Mouse (Mus musculus): ENCODE results near the gene Sv2c. TPM values are rescaled to one million over a fixed set of nuclear protein-coding genes. Genes with fewer than 3 reads are reported as not detected.

Sv2c gene
- polyA plus RNA-seq, 1 experiment: 0.18 TPM

DNA sequence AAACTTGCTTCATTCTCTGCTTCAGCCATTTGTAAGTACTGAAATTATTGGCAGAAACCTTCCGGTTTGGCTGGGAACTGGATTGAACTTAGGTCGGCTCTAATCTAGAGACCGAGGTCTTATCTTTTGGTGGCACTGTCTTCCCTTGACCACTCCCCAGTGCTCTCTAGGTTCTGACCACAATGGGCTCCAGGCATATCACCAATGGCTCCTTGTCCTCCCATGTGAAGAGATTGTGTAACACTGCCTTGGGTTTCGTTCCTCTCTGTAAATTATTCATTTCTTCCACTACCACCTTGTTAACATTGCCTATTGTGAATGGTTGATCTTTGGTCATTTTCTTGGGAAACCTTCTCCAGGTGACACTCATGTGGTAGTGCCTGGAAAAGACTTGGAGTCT is 184.0 kb downstream of the Sv2c start:
- H3K36me3 ChIP-seq (ENCODE audit: control insufficient read depth, insufficient read depth, low read length): no peaks in the 10 kb centered on the region
- WGBS: 86% methylated on average over 4 of the region's 4 CpGs
- no peak overlapping the region for H3K4me3 ChIP-seq (ENCODE audit: extremely low read depth, insufficient read depth, insufficient read length)
- no peak for TF ChIP-seq CTCF (IDR thresholded peaks at IDR 0.05; ENCODE audit: extremely low read depth, insufficient read depth, insufficient read length, insufficient replicate concordance)
- no peak for TF ChIP-seq POLR2A (IDR thresholded peaks at IDR 0.05; ENCODE audit: low read depth, low read length)
- DNase-seq (ENCODE audit: low read depth in 1 of 2, low spot score in 2 of 2): no peak
- H3K27ac ChIP-seq (ENCODE audit: insufficient read depth, low read length): no peak overlapping the region
- H3K27me3 ChIP-seq (ENCODE audit: control insufficient read depth, insufficient read depth, low read length): no peaks in the 10 kb centered on the region
- H3K4me1 ChIP-seq (ENCODE audit: control insufficient read depth, insufficient read depth, insufficient read length): peaks cover 11% of the 10 kb centered on the region

DNA sequence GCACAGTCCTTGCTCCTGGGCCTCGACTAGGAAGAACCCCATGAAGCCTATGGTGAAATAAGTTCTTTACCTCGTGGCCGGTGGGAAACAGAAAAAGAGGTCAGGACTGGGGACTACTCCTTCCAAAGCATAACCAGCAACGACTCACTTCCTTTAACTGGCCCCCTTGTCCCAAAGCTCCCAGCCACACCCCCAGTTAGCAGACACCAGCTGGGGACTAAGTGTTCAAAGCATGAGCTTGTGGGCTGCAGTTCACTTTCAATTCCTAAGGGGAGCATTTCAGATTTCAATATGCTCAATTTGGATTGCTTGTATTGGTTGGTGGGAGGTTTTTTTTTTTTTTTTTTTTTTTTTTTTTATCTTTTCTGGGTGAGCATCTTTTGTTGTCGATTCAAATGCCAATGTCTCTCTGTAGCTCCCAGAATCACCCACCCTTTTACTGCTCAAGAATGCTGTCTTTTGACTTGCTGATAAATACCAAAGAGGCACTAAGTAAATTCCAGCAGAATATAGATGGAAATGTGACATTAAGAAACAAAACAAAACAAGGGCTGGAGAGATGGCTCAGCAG is 186.4 kb downstream of the Sv2c start:
- DNase-seq (ENCODE audit: low read depth in 1 of 2, low spot score in 2 of 2): no peak
- Histone ChIP-seq H3K36me3 (ENCODE audit: control insufficient read depth, insufficient read depth, low read length) (no peaks in the 10 kb centered on the region), H3K4me1 (ENCODE audit: control insufficient read depth, insufficient read depth, insufficient read length) (peaks cover 10% of the 10 kb centered on the region), H3K27ac (ENCODE audit: insufficient read depth, low read length) (no peak overlapping the region), H3K27me3 (ENCODE audit: control insufficient read depth, insufficient read depth, low read length) (no peaks in the 10 kb centered on the region), H3K4me3 (ENCODE audit: extremely low read depth, insufficient read depth, insufficient read length) (no peak overlapping the region)
- no peak for TF ChIP-seq POLR2A (IDR thresholded peaks at IDR 0.05; ENCODE audit: low read depth, low read length)
- no peak for TF ChIP-seq CTCF (IDR thresholded peaks at IDR 0.05; ENCODE audit: extremely low read depth, insufficient read depth, insufficient read length, insufficient replicate concordance)
- WGBS: 20% methylated on average over 5 of the region's 5 CpGs

DNA sequence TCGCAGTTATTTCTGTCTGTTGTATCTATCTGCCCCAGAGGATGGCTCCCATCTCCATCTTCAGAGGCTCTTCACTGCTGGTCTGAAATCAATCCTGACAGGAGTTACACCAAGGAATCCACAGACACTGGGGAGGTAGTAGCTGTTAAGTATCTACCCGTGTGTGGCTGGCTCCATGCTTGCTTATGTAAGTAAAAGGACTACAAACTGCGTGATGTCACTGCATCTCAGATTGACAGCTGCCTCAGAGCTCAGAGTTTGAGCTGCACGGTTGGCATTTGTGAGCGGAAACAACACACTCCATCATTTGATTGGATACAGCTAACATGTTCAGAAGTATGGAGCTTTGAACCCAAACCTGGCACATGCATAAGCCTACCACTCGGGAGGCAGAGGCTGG is 187.8 kb downstream of the Sv2c start:
- Histone ChIP-seq H3K36me3 (ENCODE audit: control insufficient read depth, insufficient read depth, low read length) (no peaks in the 10 kb centered on the region), H3K4me1 (ENCODE audit: control insufficient read depth, insufficient read depth, insufficient read length) (0 out of 2 replicates have a peak, but pooled peaks cover 8% of the 10 kb centered on the region), H3K27ac (ENCODE audit: insufficient read depth, low read length) (no peak overlapping the region), H3K4me3 (ENCODE audit: extremely low read depth, insufficient read depth, insufficient read length) (no peak overlapping the region), H3K27me3 (ENCODE audit: control insufficient read depth, insufficient read depth, low read length) (no peaks in the 10 kb centered on the region)
- TF ChIP-seq CTCF (IDR thresholded peaks at IDR 0.05; ENCODE audit: extremely low read depth, insufficient read depth, insufficient read length, insufficient replicate concordance): no peak
- TF ChIP-seq POLR2A (IDR thresholded peaks at IDR 0.05; ENCODE audit: low read depth, low read length): no peak
- DNase-seq (ENCODE audit: low read depth in 1 of 2, low spot score in 2 of 2): no peak
- WGBS: 87% methylated on average over 6 of the region's 6 CpGs

DNA sequence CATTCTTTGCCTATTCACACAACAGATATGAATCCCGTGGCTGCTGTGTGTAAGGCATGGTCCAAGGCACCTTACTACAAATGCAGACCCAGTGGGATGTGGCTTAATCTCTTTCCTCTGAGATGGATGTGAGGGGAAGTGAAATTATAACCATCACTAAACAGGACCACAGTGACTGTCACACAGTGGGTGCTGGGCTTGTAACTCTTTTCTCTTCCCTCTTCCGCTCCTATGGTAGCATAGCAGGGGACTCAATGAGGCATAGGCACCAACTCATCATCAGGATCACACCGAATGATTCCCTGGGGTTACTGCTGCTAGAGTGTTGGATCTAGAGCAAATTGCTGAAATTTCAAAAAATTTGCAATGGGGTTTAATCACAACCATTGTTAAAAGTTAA is 188.5 kb downstream of the Sv2c start:
- TF ChIP-seq CTCF (IDR thresholded peaks at IDR 0.05; ENCODE audit: extremely low read depth, insufficient read depth, insufficient read length, insufficient replicate concordance): no peak
- TF ChIP-seq POLR2A (IDR thresholded peaks at IDR 0.05; ENCODE audit: low read depth, low read length): no peak
- H3K36me3 ChIP-seq (ENCODE audit: control insufficient read depth, insufficient read depth, low read length): no peaks in the 10 kb centered on the region
- DNase-seq (ENCODE audit: low read depth in 1 of 2, low spot score in 2 of 2): no peak
- no peak overlapping the region for H3K27ac ChIP-seq (ENCODE audit: insufficient read depth, low read length)
- 45% methylated on average over 3 of the region's 3 CpGs for whole genome bisulfite sequencing
- H3K4me3 ChIP-seq (ENCODE audit: extremely low read depth, insufficient read depth, insufficient read length): no peak overlapping the region
- H3K27me3 ChIP-seq (ENCODE audit: control insufficient read depth, insufficient read depth, low read length): no peaks in the 10 kb centered on the region
- H3K4me1 ChIP-seq (ENCODE audit: control insufficient read depth, insufficient read depth, insufficient read length): 0 out of 2 replicates have a peak, but pooled peaks cover 5% of the 10 kb centered on the region

DNA sequence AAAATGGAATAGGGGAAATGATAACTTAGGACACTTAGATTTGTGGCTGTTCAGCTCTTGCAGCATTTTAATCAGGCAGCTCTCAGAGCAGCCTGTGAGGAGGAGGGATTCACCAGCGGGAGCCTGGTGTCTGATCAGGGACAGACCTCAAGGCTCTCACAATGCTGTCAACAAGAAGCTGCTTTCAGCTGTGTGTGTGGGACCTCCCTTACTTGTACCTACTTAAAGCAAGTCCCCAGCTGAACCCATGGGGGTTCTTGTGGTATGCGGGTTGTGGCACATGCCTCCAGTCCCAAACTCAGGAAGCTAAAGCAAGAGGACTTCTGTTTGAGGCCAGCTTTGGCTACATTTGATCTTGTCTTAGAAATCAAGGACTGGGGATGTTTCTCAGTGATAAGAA is 189.8 kb downstream of the Sv2c start:
- no peaks in the 10 kb centered on the region for H3K27me3 ChIP-seq (ENCODE audit: control insufficient read depth, insufficient read depth, low read length)
- H3K36me3 ChIP-seq (ENCODE audit: control insufficient read depth, insufficient read depth, low read length): no peaks in the 10 kb centered on the region
- H3K27ac ChIP-seq (ENCODE audit: insufficient read depth, low read length): no peak overlapping the region
- TF ChIP-seq POLR2A (IDR thresholded peaks at IDR 0.05; ENCODE audit: low read depth, low read length) (no peak), CTCF (IDR thresholded peaks at IDR 0.05; ENCODE audit: extremely low read depth, insufficient read depth, insufficient read length, insufficient replicate concordance) (no peak)
- WGBS: 18% methylated on average over 2 of the region's 2 CpGs
- H3K4me3 ChIP-seq (ENCODE audit: extremely low read depth, insufficient read depth, insufficient read length): no peak overlapping the region
- 0 out of 2 replicates have a peak, but pooled peaks cover 3% of the 10 kb centered on the region for H3K4me1 ChIP-seq (ENCODE audit: control insufficient read depth, insufficient read depth, insufficient read length)
- DNase-seq (ENCODE audit: low read depth in 1 of 2, low spot score in 2 of 2): no peak

DNA sequence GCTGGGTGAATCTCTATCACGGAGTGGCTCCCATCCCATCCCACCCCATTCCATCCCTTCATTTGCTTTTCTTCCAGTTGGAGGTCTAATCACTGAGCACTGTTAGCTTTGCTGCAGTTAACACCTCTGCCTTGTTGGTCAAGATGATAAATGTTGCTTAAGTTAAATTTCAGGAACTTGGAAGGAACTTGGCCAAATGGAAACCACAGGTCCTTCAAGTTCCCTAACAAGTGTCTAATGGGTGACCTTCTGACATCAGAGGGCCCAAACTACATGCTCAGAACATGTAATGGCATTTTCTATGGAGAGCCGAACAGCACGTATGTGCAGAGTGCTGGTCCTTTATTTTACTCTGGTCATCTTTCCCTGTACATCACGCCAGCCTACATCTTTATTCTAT is 190.5 kb downstream of the Sv2c start:
- Histone ChIP-seq H3K27ac (ENCODE audit: insufficient read depth, low read length) (no peak overlapping the region), H3K4me3 (ENCODE audit: extremely low read depth, insufficient read depth, insufficient read length) (no peak overlapping the region), H3K4me1 (ENCODE audit: control insufficient read depth, insufficient read depth, insufficient read length) (0 out of 2 replicates have a peak, but pooled peaks cover 3% of the 10 kb centered on the region), H3K27me3 (ENCODE audit: control insufficient read depth, insufficient read depth, low read length) (no peaks in the 10 kb centered on the region), H3K36me3 (ENCODE audit: control insufficient read depth, insufficient read depth, low read length) (no peaks in the 10 kb centered on the region)
- no peak for DNase-seq (ENCODE audit: low read depth in 1 of 2, low spot score in 2 of 2)
- WGBS: 83% methylated on average over 4 of the region's 4 CpGs
- TF ChIP-seq POLR2A (IDR thresholded peaks at IDR 0.05; ENCODE audit: low read depth, low read length) (no peak), CTCF (IDR thresholded peaks at IDR 0.05; ENCODE audit: extremely low read depth, insufficient read depth, insufficient read length, insufficient replicate concordance) (no peak)

DNA sequence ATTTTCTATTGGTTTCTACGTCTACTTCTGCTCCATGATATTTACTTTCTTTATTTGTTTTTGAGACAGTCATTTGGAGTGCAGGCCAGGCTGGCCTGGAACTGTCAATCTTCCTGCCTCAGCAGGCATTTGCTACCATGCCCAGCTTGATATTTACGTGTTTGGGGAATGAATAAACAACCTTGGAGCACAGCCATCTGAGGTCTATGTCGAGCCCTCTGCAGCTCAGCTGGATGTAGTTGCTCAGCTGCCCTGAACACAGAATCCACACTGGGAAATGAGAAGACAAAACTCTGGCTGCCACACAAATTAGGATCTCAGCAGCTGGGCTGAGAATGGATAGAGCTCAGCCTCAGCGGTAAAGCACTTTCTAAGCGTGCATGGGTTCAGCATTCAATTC is 191.6 kb downstream of the Sv2c start:
- WGBS: 86% methylated on average over 5 of the region's 5 CpGs
- no peak for TF ChIP-seq POLR2A (IDR thresholded peaks at IDR 0.05; ENCODE audit: low read depth, low read length)
- no peak for TF ChIP-seq CTCF (IDR thresholded peaks at IDR 0.05; ENCODE audit: extremely low read depth, insufficient read depth, insufficient read length, insufficient replicate concordance)
- H3K4me3 ChIP-seq (ENCODE audit: extremely low read depth, insufficient read depth, insufficient read length): no peak overlapping the region
- H3K27me3 ChIP-seq (ENCODE audit: control insufficient read depth, insufficient read depth, low read length): no peaks in the 10 kb centered on the region
- H3K4me1 ChIP-seq (ENCODE audit: control insufficient read depth, insufficient read depth, insufficient read length): 0 out of 2 replicates have a peak, but pooled peaks cover 3% of the 10 kb centered on the region
- DNase-seq (ENCODE audit: low read depth in 1 of 2, low spot score in 2 of 2): no peak
- H3K36me3 ChIP-seq (ENCODE audit: control insufficient read depth, insufficient read depth, low read length): no peaks in the 10 kb centered on the region
- no peak overlapping the region for H3K27ac ChIP-seq (ENCODE audit: insufficient read depth, low read length)

All from spleen, adult 2 months (tissue).